ENCODE assay signal across 16 mouse cellular contexts in genomic region chr14:76332336-76332703, GRCm38 (mm10).
DNase-seq lines count a peak whose midpoint lies in the region; ATAC-seq lines count a peak whose summit lies in the region.
"Had no signal": no experiment of that assay in that cellular context is flagged by ENCODE, and none has a peak within 500 bp of the region (broad histone marks: within the 10 kb centered on the region; RNA-seq: fewer than 3 reads in every experiment).

No protein-coding gene starts in this region.

- H3K4me1 ChIP-seq in hindbrain, embryonic 10.5 days (replicated peaks): peaks cover 35% of the 10 kb centered on the region
- H3K4me1 ChIP-seq in hindbrain, embryonic 14.5 days (replicated peaks; ENCODE audit: control insufficient read depth, insufficient read depth, low read length): peaks cover 10% of the 10 kb centered on the region
- H3K4me1 ChIP-seq in midbrain, embryonic 13.5 days (replicated peaks): peaks cover 18% of the 10 kb centered on the region
- peaks cover 6% of the 10 kb centered on the region for H3K4me1 ChIP-seq in midbrain, embryonic 16.5 days (ENCODE audit: control insufficient read depth, insufficient read depth, low read length)
- H3K4me1 ChIP-seq in hindbrain, embryonic 12.5 days: peaks cover 25% of the 10 kb centered on the region
- H3K4me1 ChIP-seq in hindbrain, embryonic 16.5 days (ENCODE audit: control insufficient read depth, insufficient read depth, low read depth, low read length): peaks cover 5% of the 10 kb centered on the region; the same call in 1 of the 2 replicates

- H3K9ac ChIP-seq in hindbrain, embryonic 14.5 days: no peak overlapping the region
- no peak overlapping the region for H3K9ac ChIP-seq in midbrain, embryonic 13.5 days (replicated peaks)
- no peak overlapping the region for H3K9ac ChIP-seq in midbrain, embryonic 16.5 days (ENCODE audit: low read depth, low read length)
- H3K9ac ChIP-seq in hindbrain, embryonic 12.5 days: no peak overlapping the region
- no peak overlapping the region for H3K9ac ChIP-seq in hindbrain, embryonic 16.5 days (ENCODE audit: low read depth, low read length)
- H3K9ac ChIP-seq: forebrain, embryonic 13.5 days; heart, embryonic 12.5 days had no signal

- ATAC-seq in hindbrain, embryonic 14.5 days (ENCODE audit: low FRiP score): no peak
- no peak for ATAC-seq in midbrain, embryonic 13.5 days
- no peak for ATAC-seq in midbrain, embryonic 16.5 days
- ATAC-seq in hindbrain, embryonic 12.5 days (ENCODE audit: low FRiP score): peak; percentile 19; the same call in 1 of the 2 replicates
- 0 out of 2 replicates have a peak, but pooled peaks have one; percentile 19 for ATAC-seq in hindbrain, embryonic 16.5 days

- H3K4me2 ChIP-seq in hindbrain, embryonic 14.5 days (replicated peaks): no peak overlapping the region
- H3K4me2 ChIP-seq in midbrain, embryonic 13.5 days (replicated peaks): no peak overlapping the region
- no peak overlapping the region for H3K4me2 ChIP-seq in midbrain, embryonic 16.5 days (ENCODE audit: low read length)
- H3K4me2 ChIP-seq in hindbrain, embryonic 12.5 days (replicated peaks): peak overlapping the region; percentile 9
- H3K4me2 ChIP-seq in hindbrain, embryonic 16.5 days (ENCODE audit: low read length): no peak overlapping the region
- H3K4me2 ChIP-seq: forebrain, embryonic 13.5 days; heart, embryonic 12.5 days had no signal

- peak overlapping the region; percentile 80 for H3K27ac ChIP-seq in hindbrain, embryonic 10.5 days
- no peak overlapping the region for H3K27ac ChIP-seq in hindbrain, embryonic 14.5 days
- H3K27ac ChIP-seq in midbrain, embryonic 13.5 days: peak overlapping the region; percentile 30; the same call in 1 of the 2 replicates
- no peak overlapping the region for H3K27ac ChIP-seq in midbrain, embryonic 16.5 days (ENCODE audit: low read length)
- H3K27ac ChIP-seq in hindbrain, embryonic 12.5 days: peak overlapping the region; percentile 79
- no peak overlapping the region for H3K27ac ChIP-seq in hindbrain, embryonic 16.5 days (ENCODE audit: low read depth, low read length)
- H3K27ac ChIP-seq: gastrocnemius, adult 2 months had no signal

- H3K36me3 ChIP-seq in hindbrain, embryonic 10.5 days: no peaks in the 10 kb centered on the region
- H3K36me3 ChIP-seq in hindbrain, embryonic 14.5 days (replicated peaks; ENCODE audit: control insufficient read depth, insufficient read depth): no peaks in the 10 kb centered on the region
- H3K36me3 ChIP-seq in midbrain, embryonic 13.5 days: no peaks in the 10 kb centered on the region
- H3K36me3 ChIP-seq in midbrain, embryonic 16.5 days (ENCODE audit: control insufficient read depth, insufficient read depth, low read length): no peaks in the 10 kb centered on the region
- H3K36me3 ChIP-seq in hindbrain, embryonic 12.5 days: no peaks in the 10 kb centered on the region
- no peaks in the 10 kb centered on the region for H3K36me3 ChIP-seq in hindbrain, embryonic 16.5 days (ENCODE audit: control insufficient read depth, insufficient read depth, low read length)
- H3K36me3 ChIP-seq: heart, embryonic 12.5 days had no signal

- no peaks in the 10 kb centered on the region for H3K9me3 ChIP-seq in hindbrain, embryonic 10.5 days
- H3K9me3 ChIP-seq in hindbrain, embryonic 14.5 days (ENCODE audit: control insufficient read depth, low read length): no peaks in the 10 kb centered on the region
- H3K9me3 ChIP-seq in midbrain, embryonic 13.5 days: no peaks in the 10 kb centered on the region
- H3K9me3 ChIP-seq in midbrain, embryonic 16.5 days (replicated peaks; ENCODE audit: control insufficient read depth, low read length, poor library complexity, severe bottlenecking): no peaks in the 10 kb centered on the region
- H3K9me3 ChIP-seq in hindbrain, embryonic 12.5 days (replicated peaks): no peaks in the 10 kb centered on the region
- H3K9me3 ChIP-seq in hindbrain, embryonic 16.5 days (ENCODE audit: control insufficient read depth, low read length): no peaks in the 10 kb centered on the region; the same call in 1 of the 2 replicates
- H3K9me3 ChIP-seq: forebrain, embryonic 13.5 days had no signal

- DNase-seq in hindbrain, embryonic 10.5 days (ENCODE audit: low spot score): peak; percentile 22
- DNase-seq in hindbrain, embryonic 14.5 days (ENCODE audit: low spot score): no peak
- DNase-seq in lung, adult 18-20 months: no peak
- no peak for DNase-seq in adrenal gland, postnatal 36 days
- DNase-seq: adrenal gland, postnatal 10 days; cerebellum, adult 11-12 months; cerebellum, adult 9-10 months; cerebellum, postnatal 25 days; gastrocnemius, adult 2 months; gastrocnemius, postnatal 25 days had no signal

- WGBS in hindbrain, embryonic 10.5 days: 55% methylated on average over 10 of the region's 10 CpGs
- 44% methylated on average over 10 of the region's 10 CpGs for WGBS in hindbrain, embryonic 14.5 days
- 68% methylated on average over 10 of the region's 10 CpGs for WGBS in midbrain, embryonic 13.5 days
- 70% methylated on average over 10 of the region's 10 CpGs for WGBS in midbrain, embryonic 16.5 days
- WGBS in hindbrain, embryonic 12.5 days: 36% methylated on average over 10 of the region's 10 CpGs
- WGBS in hindbrain, embryonic 16.5 days: 46% methylated on average over 10 of the region's 10 CpGs

- H3K27me3 ChIP-seq in hindbrain, embryonic 10.5 days (ENCODE audit: insufficient read depth, poor library complexity, severe bottlenecking): no peaks in the 10 kb centered on the region
- H3K27me3 ChIP-seq in hindbrain, embryonic 14.5 days (ENCODE audit: control insufficient read depth, insufficient read depth, low read length): no peaks in the 10 kb centered on the region
- H3K27me3 ChIP-seq in midbrain, embryonic 13.5 days: no peaks in the 10 kb centered on the region
- no peaks in the 10 kb centered on the region for H3K27me3 ChIP-seq in midbrain, embryonic 16.5 days (ENCODE audit: control insufficient read depth, insufficient read depth, low read depth, low read length)
- H3K27me3 ChIP-seq in hindbrain, embryonic 12.5 days: no peaks in the 10 kb centered on the region
- H3K27me3 ChIP-seq in hindbrain, embryonic 16.5 days (replicated peaks; ENCODE audit: control insufficient read depth, insufficient read depth, low read length): no peaks in the 10 kb centered on the region
- H3K27me3 ChIP-seq: forebrain, embryonic 13.5 days; heart, embryonic 12.5 days had no signal

- no peak overlapping the region for H3K4me3 ChIP-seq in hindbrain, embryonic 10.5 days
- H3K4me3 ChIP-seq in hindbrain, embryonic 14.5 days (replicated peaks; ENCODE audit: low read length): no peak overlapping the region
- no peak overlapping the region for H3K4me3 ChIP-seq in midbrain, embryonic 13.5 days (replicated peaks)
- no peak overlapping the region for H3K4me3 ChIP-seq in midbrain, embryonic 16.5 days (ENCODE audit: low read depth, low read length)
- no peak overlapping the region for H3K4me3 ChIP-seq in hindbrain, embryonic 12.5 days
- no peak overlapping the region for H3K4me3 ChIP-seq in hindbrain, embryonic 16.5 days (ENCODE audit: low read length)
- H3K4me3 ChIP-seq: forebrain, embryonic 13.5 days; gastrocnemius, adult 2 months; heart, embryonic 12.5 days had no signal

Comparison
In these comparisons a context has a peak if more than half of its experiments do, and no peak if none do; other contexts are left out.
1. H3K27ac ChIP-seq: peak in hindbrain, embryonic 10.5 days (single experiment), midbrain, embryonic 13.5 days (single experiment) and hindbrain, embryonic 12.5 days (single experiment); none in hindbrain, embryonic 14.5 days (single experiment), midbrain, embryonic 16.5 days (single experiment) and hindbrain, embryonic 16.5 days (single experiment).
2. ATAC-seq: peak in hindbrain, embryonic 12.5 days (single experiment) and hindbrain, embryonic 16.5 days (single experiment); none in hindbrain, embryonic 14.5 days (single experiment), midbrain, embryonic 13.5 days (single experiment) and midbrain, embryonic 16.5 days (single experiment).